17 mouse cellular contexts compared by ENCODE assay signal in the genomic region with DNA sequence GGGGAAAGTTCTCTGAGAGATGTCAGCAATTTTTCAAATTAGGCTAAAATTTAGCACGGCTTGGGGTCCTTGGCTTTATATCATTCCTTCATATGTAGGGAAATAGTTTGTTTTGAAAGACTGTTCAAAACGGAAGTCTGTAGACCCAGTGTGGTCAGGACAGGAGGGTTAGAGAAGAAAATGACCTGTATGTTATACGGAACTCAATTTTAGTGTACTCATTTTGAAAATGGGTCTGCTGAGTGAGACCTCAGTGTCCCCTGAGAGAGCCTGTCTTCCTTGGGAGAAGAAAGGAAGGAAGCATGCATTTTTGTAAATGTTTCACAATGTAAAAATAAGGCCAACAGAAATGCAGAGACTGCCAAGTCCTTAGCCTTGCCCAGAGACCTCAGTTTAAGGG.
"Had no signal": no experiment of that assay in that cellular context is flagged by ENCODE, and none has a peak within 500 bp of the region (broad histone marks: within the 10 kb centered on the region; RNA-seq: fewer than 3 reads in every experiment).

No protein-coding gene starts in this region.

- ATAC-seq: liver, postnatal 0 days; midbrain, embryonic 15.5 days had no signal

- H3K36me3 ChIP-seq: limb, embryonic 15.5 days; liver, embryonic 13.5 days; lung, embryonic 15.5 days; midbrain, embryonic 15.5 days; neural tube, embryonic 12.5 days; stomach, embryonic 15.5 days had no signal

- H3K27ac ChIP-seq: kidney, postnatal 0 days; limb, embryonic 15.5 days; liver, embryonic 13.5 days; lung, embryonic 15.5 days; midbrain, embryonic 15.5 days; neural tube, embryonic 12.5 days; stomach, embryonic 15.5 days had no signal

- H3K4me2 ChIP-seq: limb, embryonic 15.5 days; liver, embryonic 13.5 days; lung, embryonic 15.5 days; midbrain, embryonic 11.5 days; midbrain, embryonic 15.5 days; neural tube, embryonic 12.5 days; stomach, embryonic 15.5 days had no signal

- H3K9me3 ChIP-seq: limb, embryonic 15.5 days; liver, embryonic 13.5 days; lung, embryonic 15.5 days; megakaryocyte, embryonic 14.5 days; midbrain, embryonic 15.5 days; neural tube, embryonic 12.5 days; stomach, embryonic 15.5 days had no signal

- H3K4me1 ChIP-seq: midbrain, embryonic 15.5 days; neural tube, embryonic 12.5 days; stomach, embryonic 15.5 days had no signal

- H3K9ac ChIP-seq: limb, embryonic 15.5 days; liver, embryonic 13.5 days; liver, postnatal 0 days; lung, embryonic 15.5 days; midbrain, embryonic 15.5 days; neural tube, embryonic 12.5 days; stomach, embryonic 15.5 days had no signal

- H3K27me3 ChIP-seq: limb, embryonic 15.5 days; liver, embryonic 13.5 days; lung, embryonic 15.5 days; megakaryocyte, embryonic 14.5 days; midbrain, embryonic 15.5 days; neural tube, embryonic 12.5 days; stomach, embryonic 15.5 days had no signal

- DNase-seq: kidney, adult 9 months; kidney, postnatal 36 days; layer of hippocampus, adult 9-11 months; layer of hippocampus, postnatal 36 days; liver, embryonic 13.5 days; liver, postnatal 0 days; spleen, adult 18-20 months; thymus, adult 2 months; thymus, postnatal 36 days had no signal

- H3K4me3 ChIP-seq: limb, embryonic 15.5 days; liver, embryonic 13.5 days; lung, embryonic 15.5 days; megakaryocyte, embryonic 14.5 days; midbrain, embryonic 15.5 days; neural tube, embryonic 12.5 days; stomach, embryonic 15.5 days had no signal
